Mouse (Mus musculus): Measurements from ENCODE around the gene Cep131. TPM values are rescaled to one million over a fixed set of nuclear protein-coding genes. Genes with fewer than 3 reads are reported as not detected.

The Cep131 gene
- total RNA-seq, 2 experiments from 2014 or later: 52.2 to 87.4 TPM

- DNase-seq: peak; percentile 97
These were observed 12.2 kb upstream of the Cep131 start, which contains the start of the genes Tepsin and Ndufaf8 for GRCm38 (mm10) chr11:120098588-120099511. Gene Tepsin, minus strand, starts transcription at chr11:120098731. Gene Ndufaf8, plus strand, starts transcription at chr11:120098928.

- DNase-seq: peak; percentile 81
These were observed 6.4 kb upstream of the Cep131 start for GRCm38 (mm10) chr11:120092817-120093591.

- peak; percentile 56 for DNase-seq
These were observed 4.0 kb upstream of the Cep131 start for GRCm38 (mm10) chr11:120090661-120091060.

- DNase-seq: peak; percentile 66
These were observed 568 bp downstream of the Cep131 start for GRCm38 (mm10) chr11:120085891-120086627.

- DNase-seq: no peak
These were observed 6.3 kb downstream of the Cep131 start for GRCm38 (mm10) chr11:120080282-120080681.

GRCm38 (mm10) chr11:120076191-120076590 lies 10.4 kb downstream of the Cep131 start:
- DNase-seq: peak; percentile 82

GRCm38 (mm10) chr11:120072986-120073647 lies 13.5 kb downstream of the Cep131 start:
- DNase-seq: no peak

- DNase-seq: peak; percentile 67
These were observed 14.8 kb downstream of the Cep131 start for GRCm38 (mm10) chr11:120071731-120072320.

GRCm38 (mm10) chr11:120071065-120071464 lies 15.6 kb downstream of the Cep131 start:
- peak; percentile 47 for DNase-seq

- DNase-seq: peak; percentile 80
These were observed 16.2 kb downstream of the Cep131 start for GRCm38 (mm10) chr11:120070286-120070930.

GRCm38 (mm10) chr11:120069261-120069660 lies 17.4 kb downstream of the Cep131 start:
- DNase-seq: no peak

- no peak for DNase-seq
These were observed 18.8 kb downstream of the Cep131 start for GRCm38 (mm10) chr11:120067834-120068233.

- peak; percentile 77 for DNase-seq
These were observed 21.3 kb downstream of the Cep131 start for GRCm38 (mm10) chr11:120065291-120065690.

GRCm38 (mm10) chr11:120064668-120065040 lies 22.0 kb downstream of the Cep131 start:
- no peak for DNase-seq

- DNase-seq: no peak
These were observed 22.5 kb downstream of the Cep131 start for GRCm38 (mm10) chr11:120064006-120064667.

- DNase-seq: no peak
These were observed 23.3 kb downstream of the Cep131 start for GRCm38 (mm10) chr11:120063326-120063725.

- DNase-seq: no peak
These were observed 26.0 kb downstream of the Cep131 start for GRCm38 (mm10) chr11:120060634-120061033.

- DNase-seq: no peak
These were observed 30.5 kb downstream of the Cep131 start for GRCm38 (mm10) chr11:120055953-120056732.

- no peak for DNase-seq
These were observed 32.8 kb downstream of the Cep131 start for GRCm38 (mm10) chr11:120053846-120054245.
